Mouse (Mus musculus): Measurements from ENCODE around the gene Meis2.

The Meis2 gene

DNA sequence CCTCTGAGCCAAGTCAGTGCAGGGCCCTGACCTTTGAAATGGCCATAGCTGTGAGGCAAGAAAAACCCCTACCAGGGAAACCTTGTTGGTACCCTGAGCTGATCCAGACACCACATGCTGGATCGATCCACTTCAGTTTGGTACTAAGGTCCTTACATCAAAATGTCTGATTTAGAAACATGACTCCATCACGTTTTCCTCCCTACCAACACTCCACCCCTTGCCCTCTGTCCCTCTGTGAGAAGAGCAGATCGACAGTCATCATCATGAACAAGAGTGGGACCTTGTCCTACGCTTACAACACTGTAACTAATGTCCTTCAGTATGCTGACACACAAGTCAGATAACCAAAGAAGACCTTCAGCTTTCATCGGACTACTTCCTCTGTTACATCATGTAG is 66.8 kb downstream of the Meis2 start:
- no peak for DNase-seq (ENCODE audit: low spot score)

GRCm38 (mm10) chr2:115996438-115996837 is 69.2 kb downstream of the Meis2 start:
- DNase-seq (ENCODE audit: low spot score) = no peak

GRCm38 (mm10) chr2:115993877-115994276 is 71.8 kb downstream of the Meis2 start:
- no peak for DNase-seq (ENCODE audit: low spot score)

DNA sequence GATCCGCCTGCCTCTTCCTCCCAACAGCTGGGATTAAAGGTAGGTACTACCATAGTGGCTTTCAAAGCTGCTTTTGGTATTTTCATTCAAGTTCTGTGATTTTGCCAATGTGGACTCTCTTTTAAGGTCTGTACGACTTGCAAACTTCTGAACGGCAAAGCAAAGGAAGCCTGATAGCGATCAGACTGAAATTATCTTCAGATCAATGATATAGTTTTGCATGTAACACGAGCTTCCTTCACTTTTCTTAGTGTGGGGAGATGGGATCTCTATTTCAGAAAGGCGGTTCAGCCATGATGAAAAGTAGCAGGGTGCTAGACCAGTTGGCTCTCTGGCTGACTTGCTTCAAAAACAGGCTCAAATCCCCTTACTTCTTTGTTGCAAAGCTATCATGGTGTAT is 76.4 kb downstream of the Meis2 start:
- no peak for DNase-seq (ENCODE audit: low spot score)

GRCm38 (mm10) chr2:115988448-115988847 is 77.2 kb downstream of the Meis2 start:
- DNase-seq (ENCODE audit: low spot score) = no peak

DNA sequence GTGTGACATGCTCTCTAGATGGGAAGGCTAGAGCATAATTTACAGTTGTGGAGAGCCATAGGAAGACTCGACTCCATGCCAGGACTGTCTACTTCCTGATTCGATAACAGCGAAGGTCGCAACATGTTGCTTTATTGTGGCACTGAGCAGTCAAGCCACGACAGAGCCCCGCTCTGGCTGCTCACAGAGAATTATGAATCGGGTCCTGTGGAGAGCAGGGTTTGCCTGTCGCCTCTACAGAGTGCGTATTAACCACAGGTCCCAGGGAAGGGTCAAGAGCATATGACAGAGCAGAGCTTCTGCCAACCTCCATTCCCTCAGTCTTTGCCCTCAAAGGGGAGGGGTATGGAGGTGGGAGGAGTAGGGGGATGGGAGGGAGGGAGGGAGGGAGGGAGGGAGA is 80.7 kb downstream of the Meis2 start:
- no peak for DNase-seq (ENCODE audit: low spot score)

DNA sequence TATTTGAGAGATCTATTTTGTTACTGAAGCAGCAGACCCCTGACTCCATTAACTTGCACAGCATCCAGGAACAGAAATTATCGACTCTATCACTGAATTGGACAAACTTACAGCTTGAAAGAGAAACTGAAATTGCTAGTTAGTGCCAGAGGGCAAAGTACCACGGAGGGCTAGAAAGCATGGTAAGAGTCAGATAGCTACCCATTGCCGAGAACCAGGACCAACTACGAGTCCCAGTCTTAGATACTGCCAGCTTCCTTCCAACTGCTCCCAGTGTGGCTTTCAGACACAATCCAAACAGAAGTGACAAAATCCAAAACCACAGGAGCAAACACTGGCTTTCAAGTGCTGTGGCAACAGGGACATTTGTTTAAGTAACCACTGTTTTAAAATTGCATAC is 81.2 kb downstream of the Meis2 start:
- DNase-seq (ENCODE audit: low spot score) = no peak

DNA sequence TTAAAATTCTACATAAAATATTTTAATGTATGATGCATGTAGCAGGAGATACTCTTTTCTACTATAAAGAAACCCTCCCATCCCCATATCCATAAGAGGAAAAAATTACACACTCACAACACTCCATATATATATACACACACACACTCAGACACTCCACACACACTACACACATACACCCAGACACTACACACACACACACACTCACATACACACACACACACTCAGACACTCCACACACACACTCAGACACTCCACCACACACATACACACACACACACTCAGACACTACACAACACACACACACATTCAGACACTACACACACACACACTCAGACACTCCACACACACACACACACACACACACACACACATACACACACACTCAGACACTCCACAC is 85.1 kb downstream of the Meis2 start:
- DNase-seq (ENCODE audit: low spot score) = no peak

DNA sequence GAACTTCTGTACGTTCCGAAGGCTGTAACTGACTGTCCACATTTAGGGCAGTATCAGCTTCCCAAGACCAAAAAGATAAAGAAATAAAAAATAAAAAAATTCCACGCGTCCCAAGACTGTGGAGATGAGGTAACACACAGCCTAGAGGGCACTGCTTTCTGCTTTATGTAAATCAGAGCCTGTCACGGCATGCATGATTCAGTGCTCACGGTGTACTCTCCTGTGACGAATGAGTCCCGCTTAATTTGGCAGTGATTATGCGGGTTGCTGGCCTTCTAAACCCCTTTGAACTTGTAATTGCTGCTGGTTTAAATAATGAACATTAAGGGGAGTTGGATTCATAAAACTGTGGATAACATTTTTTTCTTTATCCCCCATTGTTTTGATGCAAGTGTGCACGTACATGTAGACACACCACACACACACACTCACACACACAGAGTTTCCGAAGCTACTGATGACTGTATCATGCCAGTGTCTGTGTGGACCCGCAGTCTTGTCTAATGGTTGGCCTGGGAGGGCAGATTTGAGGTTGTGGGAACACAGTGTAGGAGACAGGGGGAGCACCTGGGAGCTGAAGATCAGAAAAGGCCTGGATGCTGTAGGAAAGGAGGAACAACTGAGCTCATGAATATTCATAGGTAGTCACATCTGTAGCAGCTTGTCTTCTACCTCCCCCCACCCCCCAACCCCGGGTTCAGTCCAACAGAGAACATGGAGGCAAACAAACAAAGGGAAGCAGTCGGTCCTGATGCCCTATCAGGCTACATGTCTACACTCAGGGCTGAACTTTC is 85.8 kb downstream of the Meis2 start:
- DNase-seq (ENCODE audit: low spot score) = no peak

GRCm38 (mm10) chr2:115978666-115979065 is 87.0 kb downstream of the Meis2 start:
- DNase-seq (ENCODE audit: low spot score) = no peak

GRCm38 (mm10) chr2:115971296-115971805 is 94.3 kb downstream of the Meis2 start:
- no peak for DNase-seq (ENCODE audit: low spot score)

DNA sequence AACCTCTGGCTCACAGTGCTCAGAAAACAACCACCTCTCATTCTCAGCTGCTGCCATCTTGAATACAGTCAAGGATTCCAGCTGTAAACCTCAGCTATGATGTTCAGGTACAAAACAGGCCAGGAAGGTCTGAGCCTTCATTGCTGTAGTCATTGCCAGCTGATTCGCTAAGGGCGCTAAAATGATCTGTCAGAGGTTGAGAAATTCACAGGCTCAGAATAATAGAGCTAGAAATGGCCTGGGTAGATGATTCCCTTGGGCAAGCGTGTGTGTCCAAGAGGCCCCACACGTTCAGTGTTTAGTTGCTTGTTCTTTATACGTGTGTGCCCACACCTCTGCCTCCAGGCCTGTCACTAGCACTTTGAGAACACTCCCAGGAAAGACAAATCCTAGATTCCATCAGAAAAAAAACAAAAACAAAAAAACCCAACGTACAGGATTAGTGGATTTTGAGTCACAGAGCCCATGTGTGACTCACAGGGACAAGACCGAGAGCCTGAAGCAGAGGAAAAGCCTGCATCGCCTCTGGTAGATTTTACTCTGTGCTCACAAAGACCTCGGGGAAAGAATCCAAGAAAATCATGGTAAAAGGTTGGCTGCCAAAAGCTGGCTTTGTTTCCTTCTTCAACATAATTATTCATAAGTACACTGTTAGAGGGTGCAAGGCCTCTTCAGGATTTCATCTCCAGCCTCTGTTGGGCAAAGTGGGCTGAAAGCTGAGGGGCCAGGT is 95.4 kb downstream of the Meis2 start:
- no peak for DNase-seq (ENCODE audit: low spot score)

- no peak for DNase-seq (ENCODE audit: low spot score)
These were observed 96.4 kb downstream of the Meis2 start for GRCm38 (mm10) chr2:115969201-115969600.

GRCm38 (mm10) chr2:115964911-115965310 is 100.7 kb downstream of the Meis2 start:
- no peak for DNase-seq (ENCODE audit: low spot score)

GRCm38 (mm10) chr2:115963293-115963835 is 102.3 kb downstream of the Meis2 start:
- DNase-seq (ENCODE audit: low spot score) = no peak

GRCm38 (mm10) chr2:115962728-115963127 is 102.9 kb downstream of the Meis2 start:
- no peak for DNase-seq (ENCODE audit: low spot score)

DNA sequence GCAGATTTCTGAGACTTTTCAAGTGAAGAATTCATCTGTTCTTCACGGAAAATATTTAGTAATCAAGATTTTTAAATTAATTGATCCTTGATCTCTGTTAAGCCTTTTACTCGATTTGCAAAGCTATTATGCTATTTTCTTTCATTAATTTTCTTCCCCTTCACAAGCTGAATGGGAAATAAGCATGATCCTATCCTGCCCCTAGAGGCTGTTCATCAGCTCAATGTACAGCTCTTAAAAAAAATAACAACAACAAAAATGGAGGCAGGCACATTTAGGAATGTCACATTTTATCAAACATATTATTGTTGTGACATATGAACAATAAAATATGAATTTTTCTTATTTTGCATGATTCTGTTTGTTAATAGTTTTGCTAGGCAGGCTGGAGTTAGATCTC is 103.5 kb downstream of the Meis2 start:
- DNase-seq (ENCODE audit: low spot score) = no peak

DNA sequence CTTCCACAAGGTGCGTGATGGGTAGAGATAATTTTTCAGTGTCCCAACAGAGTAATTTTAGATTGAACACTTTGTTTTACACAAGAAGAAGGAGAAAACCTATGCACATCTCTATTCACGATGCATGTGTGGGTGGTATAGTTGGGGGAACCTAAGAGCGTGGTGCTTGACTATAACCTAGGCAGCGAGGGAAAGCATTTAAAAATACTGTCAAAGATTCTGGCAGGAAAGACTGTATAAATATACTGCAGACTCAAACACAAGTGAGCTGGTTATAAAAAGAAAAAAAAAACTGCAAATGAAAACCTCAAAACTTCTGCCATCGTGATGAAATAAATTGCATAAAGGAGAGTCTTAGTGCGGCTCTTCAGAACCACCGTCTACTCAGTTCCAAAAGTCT is 105.0 kb downstream of the Meis2 start:
- DNase-seq (ENCODE audit: low spot score) = no peak

DNA sequence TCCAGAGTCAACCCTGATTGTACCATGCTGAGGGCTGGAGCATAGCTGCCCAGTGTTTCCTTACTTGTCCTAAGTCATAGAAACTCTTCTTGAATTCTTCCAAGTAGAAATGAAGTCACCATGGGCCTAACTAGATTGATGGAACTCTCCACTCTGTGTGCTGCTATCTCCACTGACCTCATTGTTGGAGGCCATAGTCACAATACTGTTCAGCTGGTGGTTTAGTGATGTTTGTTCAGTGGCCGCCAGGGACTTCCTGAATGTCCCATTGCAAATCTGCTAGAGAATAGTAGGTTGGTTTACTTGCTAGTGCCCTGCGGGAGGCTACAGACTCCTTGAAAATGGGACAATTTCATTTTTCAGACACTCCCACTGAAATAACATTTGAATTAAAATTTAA is 108.9 kb downstream of the Meis2 start:
- DNase-seq (ENCODE audit: low spot score) = no peak

GRCm38 (mm10) chr2:115950645-115951044 is 115.0 kb downstream of the Meis2 start:
- no peak for DNase-seq (ENCODE audit: low spot score)

DNA sequence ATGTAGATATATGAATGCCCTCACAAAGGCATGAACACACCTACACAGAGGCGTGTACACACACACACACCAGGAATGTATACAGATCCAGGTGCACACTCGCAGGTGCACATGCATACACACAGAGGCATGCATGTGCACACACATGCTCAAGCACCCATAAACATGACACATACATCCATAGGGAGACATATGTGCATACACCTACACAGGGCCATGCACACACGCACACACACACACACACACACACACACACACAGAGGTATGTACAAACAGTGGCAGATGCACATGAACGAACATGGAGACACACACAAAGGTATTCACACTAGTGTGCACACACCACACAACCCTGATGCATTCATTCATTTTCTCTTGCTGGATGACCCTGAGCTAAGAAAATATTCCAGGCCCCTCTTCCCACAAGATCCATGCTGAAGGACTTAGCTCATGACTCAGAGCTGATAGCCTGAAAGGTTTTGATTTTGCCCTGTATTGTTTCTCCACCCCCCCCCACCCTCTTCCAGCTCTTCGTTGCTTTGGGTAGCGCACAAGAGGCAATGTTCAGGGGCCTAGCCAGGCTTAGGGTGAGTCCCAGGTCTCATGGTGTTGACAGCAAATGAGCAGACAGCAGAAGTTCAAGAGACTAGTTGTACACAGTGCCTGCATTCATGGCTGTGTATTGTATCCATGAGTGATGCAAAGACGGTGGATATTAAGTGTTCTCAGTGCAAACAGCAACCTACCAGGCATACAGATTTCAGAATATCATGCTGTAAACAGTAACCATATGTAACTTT is 116.8 kb downstream of the Meis2 start:
- no peak for DNase-seq (ENCODE audit: low spot score)

DNA sequence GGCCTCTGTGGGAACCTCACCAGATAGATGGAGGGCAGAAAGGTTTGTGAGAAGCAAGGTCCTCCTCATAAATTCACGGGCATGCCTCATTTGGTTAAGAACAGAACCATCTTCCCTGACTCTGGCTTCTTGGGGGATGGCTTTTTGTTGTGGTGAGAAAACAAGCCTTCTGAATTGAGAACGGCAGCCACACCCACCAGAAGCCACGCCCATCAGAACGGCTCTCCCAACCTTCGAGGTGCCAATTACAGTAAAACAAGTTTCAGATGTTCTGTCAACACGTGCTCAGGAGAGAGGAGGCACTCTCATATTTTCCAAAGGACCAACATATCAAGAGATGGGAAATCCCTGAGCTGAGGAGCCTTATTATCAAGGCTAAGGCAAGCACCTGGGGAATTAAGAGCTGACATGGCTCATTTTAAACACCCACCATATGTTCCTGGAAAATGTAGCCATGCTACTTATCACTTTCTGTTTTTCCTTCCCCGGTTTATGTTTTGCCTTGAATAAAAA is 117.9 kb downstream of the Meis2 start:
- no peak for DNase-seq (ENCODE audit: low spot score)

Measured in ovary, postnatal 36 days (tissue).